14 mouse cellular contexts compared by ENCODE assay signal in genomic region chr2:93404169-93404568, GRCm38 (mm10). TPM values are rescaled to one million over a fixed set of nuclear protein-coding genes. Genes with fewer than 3 reads are reported as not detected.
DNase-seq lines count a peak whose midpoint lies in the region; ATAC-seq and TF ChIP-seq lines count a peak whose summit lies in the region.
"Had no signal": no experiment of that assay in that cellular context is flagged by ENCODE, and none has a peak within 500 bp of the region (broad histone marks: within the 10 kb centered on the region; RNA-seq: fewer than 3 reads in every experiment).

No protein-coding gene starts in this region.

- TF ChIP-seq CTCF in layer of hippocampus, adult 2 months (conservative IDR thresholded peaks at IDR 0.05), result peak; percentile 41
- peak; percentile 20 for TF ChIP-seq CTCF in E14TG2a.4 (conservative IDR thresholded peaks at IDR 0.05; ENCODE audit: low read length)

- ATAC-seq in megakaryocyte, adult 5-6 weeks (ENCODE audit: poor library complexity, severe bottlenecking), result 0 out of 2 replicates have a peak, but pooled peaks have one; percentile 21
- ATAC-seq: forebrain, embryonic 16.5 days had no signal

- no peaks in the 10 kb centered on the region for H3K36me3 ChIP-seq in E14TG2a.4 (ENCODE audit: insufficient read depth, low read length)
- H3K36me3 ChIP-seq: embryonic facial prominence, embryonic 12.5 days; liver, embryonic 15.5 days had no signal

- no peaks in the 10 kb centered on the region for H3K9me3 ChIP-seq in E14TG2a.4 (ENCODE audit: low read length)
- H3K9me3 ChIP-seq: embryonic facial prominence, embryonic 12.5 days; liver, embryonic 15.5 days had no signal

- H3K27me3 ChIP-seq in E14TG2a.4 (ENCODE audit: insufficient read depth, low read length), result peaks cover 20% of the 10 kb centered on the region; the same call in 1 of the 2 replicates
- H3K27me3 ChIP-seq: embryonic facial prominence, embryonic 12.5 days; liver, embryonic 15.5 days had no signal

- H3K4me1 ChIP-seq in E14TG2a.4 (replicated peaks; ENCODE audit: low read depth, low read length), result peaks cover 11% of the 10 kb centered on the region
- H3K4me1 ChIP-seq: liver, embryonic 15.5 days had no signal

- peak; percentile 65 for DNase-seq in embryo, embryonic 10 days (ENCODE audit: low spot score)
- DNase-seq in embryo, embryonic 10.5 days (ENCODE audit: low spot score), result no peak
- DNase-seq in layer of hippocampus, adult 2 months (ENCODE audit: low spot score in 2 of 2), result no peak
- no peak for DNase-seq in layer of hippocampus, adult 18-20 months (ENCODE audit: low spot score in 2 of 2)
- DNase-seq in layer of hippocampus, postnatal 10 days (ENCODE audit: low spot score in 2 of 2), result no peak
- no peak for DNase-seq in right cerebral cortex, adult 18-20 months
- DNase-seq: B cell, adult 2 months; midbrain, embryonic 14.5 days; thymus, postnatal 14 days had no signal

- H3K4me3 ChIP-seq in layer of hippocampus, adult 2 months, result no peak overlapping the region
- H3K4me3 ChIP-seq in E14TG2a.4 (replicated peaks; ENCODE audit: low read length), result no peak overlapping the region
- H3K4me3 ChIP-seq: embryonic facial prominence, embryonic 12.5 days; liver, embryonic 15.5 days had no signal

- no peak overlapping the region for H3K27ac ChIP-seq in layer of hippocampus, adult 2 months
- H3K27ac ChIP-seq: embryonic facial prominence, embryonic 12.5 days; liver, embryonic 15.5 days had no signal

RNA-seq across cellular contexts. Expression of gene Cd82, which starts 58.8 kb away (rescaled TPM):
- total RNA-seq in layer of hippocampus, adult 2 months (2021), result 10 to 100 TPM; 17.2 to 17.9 TPM
- 10 to 100 TPM; 22.4 to 23.5 TPM for total RNA-seq in layer of hippocampus, adult 18-20 months (2021)
- 28.0 and 30.1 TPM in 2 replicates for total RNA-seq in megakaryocyte, adult 5-6 weeks (2015)
- total RNA-seq in megakaryocyte, adult 5-6 weeks (2017), result 43.1 and 45.3 TPM in 2 replicates
- 10 to 100 TPM; 11.4 to 12.4 TPM for total RNA-seq in layer of hippocampus, postnatal 10 days (2021)
